In genomic region chr10:128494667-128495245, GRCm38 (mm10) we compare ENCODE assay signal across 9 mouse cellular contexts. TPM values are rescaled to one million over a fixed set of nuclear protein-coding genes. Genes with fewer than 3 reads are reported as not detected.
A peak's percentile ranks its signal among the peaks of the same experiment; 100 is the strongest.
DNase-seq lines count a peak whose midpoint lies in the region; ATAC-seq and TF ChIP-seq lines count a peak whose summit lies in the region.
"Had no signal": no experiment of that assay in that cellular context is flagged by ENCODE, and none has a peak within 500 bp of the region (broad histone marks: within the 10 kb centered on the region; RNA-seq: fewer than 3 reads in every experiment).

No protein-coding gene starts in this region.

- H3K4me3 ChIP-seq in heart, adult 2 months, result peak overlapping the region; percentile 99
- peak overlapping the region; percentile 97 for H3K4me3 ChIP-seq in C2C12 (ENCODE audit: insufficient read depth, poor library complexity, severe bottlenecking)
- H3K4me3 ChIP-seq in forebrain, embryonic 13.5 days, result peak overlapping the region; percentile 73
- H3K4me3 ChIP-seq in liver, embryonic 14.5 days (ENCODE audit: insufficient read depth in 1 of 2, low read depth in 2 of 2, low read length in 2 of 2), result peak overlapping the region; percentile 92 to 99

- H3K9ac ChIP-seq in heart, adult 2 months (ENCODE audit: low read depth, low read length), result peak overlapping the region; percentile 77
- peak overlapping the region; percentile 78 for H3K9ac ChIP-seq in forebrain, embryonic 13.5 days
- H3K9ac ChIP-seq in liver, embryonic 14.5 days (replicated peaks), result peak overlapping the region; percentile 96

- H3K36me3 ChIP-seq in heart, adult 2 months (ENCODE audit: control insufficient read depth, insufficient read depth, low read length), result peaks cover 11% of the 10 kb centered on the region
- H3K36me3 ChIP-seq in C2C12 (ENCODE audit: control insufficient read depth, insufficient read depth), result peaks cover 28% of the 10 kb centered on the region
- peaks cover 23% of the 10 kb centered on the region for H3K36me3 ChIP-seq in forebrain, embryonic 13.5 days (ENCODE audit: poor library complexity, severe bottlenecking)
- peaks cover 16% of the 10 kb centered on the region for H3K36me3 ChIP-seq in liver, embryonic 14.5 days (replicated peaks; ENCODE audit: control insufficient read depth, insufficient read depth, low read depth)

- H3K27ac ChIP-seq in heart, adult 2 months, result peak overlapping the region; percentile 100
- peak overlapping the region; percentile 85 for H3K27ac ChIP-seq in forebrain, embryonic 13.5 days
- H3K27ac ChIP-seq in liver, embryonic 14.5 days, result peak overlapping the region; percentile 88; the same call in 1 of the 2 replicates

- no peaks in the 10 kb centered on the region for H3K9me3 ChIP-seq in forebrain, embryonic 13.5 days (replicated peaks)
- H3K9me3 ChIP-seq in liver, embryonic 14.5 days (ENCODE audit: control insufficient read depth, low read length), result no peaks in the 10 kb centered on the region

- ATAC-seq in forebrain, embryonic 13.5 days, result no peak
- ATAC-seq in liver, embryonic 14.5 days (ENCODE audit: insufficient read depth), result no peak

- peak overlapping the region; percentile 94 for H3ac ChIP-seq in C2C12 (ENCODE audit: control insufficient read depth, insufficient read length, low read depth)

- H3K79me2 ChIP-seq in heart, adult 2 months (replicated peaks; ENCODE audit: control insufficient read depth, insufficient read depth, low read length), result no peaks in the 10 kb centered on the region
- H3K79me2 ChIP-seq in C2C12 (ENCODE audit: control insufficient read depth, insufficient read depth), result peaks cover 61% of the 10 kb centered on the region

- no peak for TF ChIP-seq CTCF in heart, adult 2 months (IDR thresholded peaks at IDR 0.05)
- no peak for TF ChIP-seq CTCF in C2C12 (IDR thresholded peaks at IDR 0.05; ENCODE audit: control insufficient read depth, insufficient read depth, insufficient read length)
- TF ChIP-seq CTCF in liver, embryonic 14.5 days (IDR thresholded peaks at IDR 0.05; ENCODE audit: low read depth), result peak; percentile 21; the same call in 1 of the 2 replicates

- peak overlapping the region; percentile 82 for H3K4me2 ChIP-seq in forebrain, embryonic 13.5 days
- H3K4me2 ChIP-seq in liver, embryonic 14.5 days (ENCODE audit: low read depth), result peak overlapping the region; percentile 68

- DNase-seq in heart, adult 2 months, result peak in 1 of 2 experiments; percentile 34
- DNase-seq in heart, postnatal 36 days, result no peak
- no peak for DNase-seq in liver, embryonic 14.5 days (ENCODE audit: low read depth in 3 of 3, low spot score in 3 of 3)
- no peak for DNase-seq in spleen, postnatal 14 days (ENCODE audit: low spot score in 2 of 2)
- DNase-seq in c-Kit-positive CD71-positive TER-119-positive erythroid progenitor cells, embryonic 14.5 days (ENCODE audit: low spot score), result no peak
- no peak for DNase-seq in yolk sac, embryonic 10.5 days (ENCODE audit: low spot score)

- no peaks in the 10 kb centered on the region for H3K27me3 ChIP-seq in heart, adult 2 months (ENCODE audit: control insufficient read depth, insufficient read depth, low read length)
- no peaks in the 10 kb centered on the region for H3K27me3 ChIP-seq in C2C12 (ENCODE audit: control insufficient read depth, insufficient read depth, insufficient read length)
- H3K27me3 ChIP-seq in forebrain, embryonic 13.5 days, result peaks cover 3% of the 10 kb centered on the region; the same call in 1 of the 2 replicates
- no peaks in the 10 kb centered on the region for H3K27me3 ChIP-seq in liver, embryonic 14.5 days (ENCODE audit: control insufficient read depth, insufficient read depth, low read length)
- H3K27me3 ChIP-seq: Patski had no signal

- no peak for TF ChIP-seq POLR2A in heart, adult 2 months (IDR thresholded peaks at IDR 0.05; ENCODE audit: insufficient read depth, low read depth, low read length)

- H3K79me3 ChIP-seq in C2C12 (ENCODE audit: low read depth), result peaks cover 40% of the 10 kb centered on the region

- 0 out of 2 replicates have a peak, but pooled peaks have one; percentile 3 for TF ChIP-seq EP300 in heart, adult 2 months (IDR thresholded peaks at IDR 0.05; ENCODE audit: insufficient read depth, low read depth, low read length)
- no peak for TF ChIP-seq EP300 in liver, embryonic 14.5 days (IDR thresholded peaks at IDR 0.05; ENCODE audit: low read depth)

- H3K4me1 ChIP-seq in heart, adult 2 months (ENCODE audit: control insufficient read depth, insufficient read depth, low read length), result peaks cover 18% of the 10 kb centered on the region
- peaks cover 41% of the 10 kb centered on the region for H3K4me1 ChIP-seq in forebrain, embryonic 13.5 days
- H3K4me1 ChIP-seq in liver, embryonic 14.5 days (replicated peaks; ENCODE audit: control insufficient read depth in 2 of 2, insufficient read depth in 2 of 2, low read length in 1 of 2), result peaks cover 16 to 30% of the 10 kb centered on the region in 2 experiments

- WGBS in heart, adult 2 months, result 40% methylated on average over 11 of the region's 11 CpGs
- WGBS in forebrain, embryonic 13.5 days, result 65% methylated on average over 11 of the region's 11 CpGs
- 34% methylated on average over 11 of the region's 11 CpGs for WGBS in liver, embryonic 14.5 days (ENCODE audit: insufficient replicate concordance)

- intact Hi-C loops in heart, adult 2 months (cut with DNase I), result loop anchor here (5.0 to 10.0 kb wide), 2 partner anchors 33 to 400 kb away; partner anchors contain the start of genes Baz2a and Esyt1
- intact Hi-C loops in heart, postnatal 36 days (cut with DNase I), result loop anchor here (5.0 kb wide), 1 partner anchor 33 kb away; the partner anchor contains the start of gene Esyt1

TF ChIP-seq in C2C12, 6 proteins besides CTCF, POLR2A, EP300 and RAD21:
- TF ChIP-seq USF1 (IDR thresholded peaks at IDR 0.05; ENCODE audit: low read depth) (no peak), MYOG (IDR thresholded peaks at IDR 0.05; ENCODE audit: control insufficient read depth, extremely low read depth, insufficient read length) (no peak), FOSL1 (IDR thresholded peaks at IDR 0.05; ENCODE audit: insufficient read depth, low read length, poor library complexity, severe bottlenecking) (no peak), MYOD1 (IDR thresholded peaks at IDR 0.05; ENCODE audit: control insufficient read depth, insufficient read length, low read depth) (no peak), CEBPB (IDR thresholded peaks at IDR 0.05; ENCODE audit: low read depth) (no peak), MAX (IDR thresholded peaks at IDR 0.05) (no peak)

RNA-seq across cellular contexts. Expression of gene Myl6, which starts 0.8 kb away (rescaled TPM):
- total RNA-seq in heart, adult 2 months (2021), result 100 to 1,000 TPM; 242 to 302 TPM
- polyA plus RNA-seq in heart, adult 2 months (2012; rRNA removed), result 379 and 468 TPM in 2 replicates
- total RNA-seq in heart, postnatal 36 days (2021), result 100 to 1,000 TPM; 267 to 286 TPM
- 3,169 TPM for polyA plus RNA-seq in C2C12 (2012; fragmentation: generic; extraction: Trizol)
- 740 and 741 TPM in 2 replicates for polyA plus RNA-seq in forebrain, embryonic 13.5 days (2015; fragmentation: Nextera tagmentation; extraction: Ambion mirVana)
- polyA plus RNA-seq in liver, embryonic 14.5 days (2012; rRNA removed), result 429 and 654 TPM in 2 replicates
- 490 and 506 TPM in 2 replicates for polyA plus RNA-seq in liver, embryonic 14.5 days (2014; fragmentation: Nextera tagmentation; extraction: Ambion mirVana)

RNA-seq across cellular contexts. Expression of gene Myl6b, which starts 3.7 kb away (rescaled TPM):
- 1 to 10 TPM; 3.5 to 3.8 TPM for total RNA-seq in heart, adult 2 months (2021)
- 2.9 and 4.1 TPM in 2 replicates for polyA plus RNA-seq in heart, adult 2 months (2012; rRNA removed)
- total RNA-seq in heart, postnatal 36 days (2021), result 1 to 10 TPM; 2.8 to 3.2 TPM
- polyA plus RNA-seq in C2C12 (2012; fragmentation: generic; extraction: Trizol), result 16.7 TPM
- 4.1 TPM in 2 replicates for polyA plus RNA-seq in forebrain, embryonic 13.5 days (2015; fragmentation: Nextera tagmentation; extraction: Ambion mirVana)
- 1.2 and 1.5 TPM in 2 replicates for polyA plus RNA-seq in liver, embryonic 14.5 days (2012; rRNA removed)
- polyA plus RNA-seq in liver, embryonic 14.5 days (2014; fragmentation: Nextera tagmentation; extraction: Ambion mirVana), result 0.72 and 1.3 TPM in 2 replicates

RNA-seq across cellular contexts. Expression of gene Esyt1, which starts 30.9 kb away (rescaled TPM):
- total RNA-seq in heart, adult 2 months (2021), result 10 to 100 TPM; 16.4 to 17.9 TPM
- 23.6 and 24.7 TPM in 2 replicates for polyA plus RNA-seq in heart, adult 2 months (2012; rRNA removed)
- total RNA-seq in heart, postnatal 36 days (2021), result 10 to 100 TPM; 19.3 TPM
- 120 TPM for polyA plus RNA-seq in C2C12 (2012; fragmentation: generic; extraction: Trizol)
- 7.0 and 7.7 TPM in 2 replicates for polyA plus RNA-seq in forebrain, embryonic 13.5 days (2015; fragmentation: Nextera tagmentation; extraction: Ambion mirVana)
- polyA plus RNA-seq in liver, embryonic 14.5 days (2012; rRNA removed), result 9.4 and 10.3 TPM in 2 replicates
- polyA plus RNA-seq in liver, embryonic 14.5 days (2014; fragmentation: Nextera tagmentation; extraction: Ambion mirVana), result 7.0 and 7.8 TPM in 2 replicates

RNA-seq across cellular contexts. Expression of gene Smarcc2, which starts 35.7 kb away (rescaled TPM):
- 10 to 100 TPM; 75.5 to 77.6 TPM for total RNA-seq in heart, adult 2 months (2021)
- 49.1 and 61.1 TPM in 2 replicates for polyA plus RNA-seq in heart, adult 2 months (2012; rRNA removed)
- 10 to 100 TPM; 79.8 to 82.7 TPM for total RNA-seq in heart, postnatal 36 days (2021)
- polyA plus RNA-seq in C2C12 (2012; fragmentation: generic; extraction: Trizol), result 48.4 TPM
- polyA plus RNA-seq in forebrain, embryonic 13.5 days (2015; fragmentation: Nextera tagmentation; extraction: Ambion mirVana), result 166 and 168 TPM in 2 replicates
- polyA plus RNA-seq in liver, embryonic 14.5 days (2012; rRNA removed), result 23.2 and 29.8 TPM in 2 replicates
- 27.7 and 32.8 TPM in 2 replicates for polyA plus RNA-seq in liver, embryonic 14.5 days (2014; fragmentation: Nextera tagmentation; extraction: Ambion mirVana)

RNA-seq across cellular contexts. Expression of gene Zc3h10, which starts 52.8 kb away (rescaled TPM):
- total RNA-seq in heart, adult 2 months (2021), result 1 to 10 TPM; 7.5 to 7.6 TPM
- 6.6 and 6.8 TPM in 2 replicates for polyA plus RNA-seq in heart, adult 2 months (2012; rRNA removed)
- 1 to 10 TPM; 7.2 to 8.8 TPM for total RNA-seq in heart, postnatal 36 days (2021)
- polyA plus RNA-seq in C2C12 (2012; fragmentation: generic; extraction: Trizol), result 13.0 TPM
- polyA plus RNA-seq in forebrain, embryonic 13.5 days (2015; fragmentation: Nextera tagmentation; extraction: Ambion mirVana), result 18.3 and 19.4 TPM in 2 replicates
- 3.3 and 4.0 TPM in 2 replicates for polyA plus RNA-seq in liver, embryonic 14.5 days (2012; rRNA removed)
- 4.3 and 5.3 TPM in 2 replicates for polyA plus RNA-seq in liver, embryonic 14.5 days (2014; fragmentation: Nextera tagmentation; extraction: Ambion mirVana)
